Mouse (Mus musculus) midbrain, embryonic 14.5 days (tissue): Measurements from ENCODE around the gene Socs1. TPM values are rescaled to one million over a fixed set of nuclear protein-coding genes. Genes with fewer than 3 reads are reported as not detected.
A peak's percentile ranks its signal among the peaks of the same experiment; 100 is the strongest.

Experiments used
- ATAC-seq: fragments of 200-750 bp; cut with Nextera tagmentation; 2 replicates; pipeline ENCODE4 v1.8.0; 2017; ENCODE audit warnings: moderate number of reproducible peaks, moderate library complexity; ENCODE audit not compliant: low FRiP score, low TSS enrichment
- DNase-seq: peaks from one replicate; pipeline ENCODE4 v3.0.0-alpha.2; 2015
- H3K27ac ChIP-seq: fragments of 300-500 bp; sonication (generic); replicated peaks from 2 replicates; pipeline ENCODE4 v1.5.1; 2014; ENCODE audit warnings: mild to moderate bottlenecking, low read depth, low read length, moderate library complexity
- H3K27me3 ChIP-seq: fragments of 300-500 bp; sonication (generic); 2 replicates; pipeline ENCODE4 v1.6.1; 2014; ENCODE audit warnings: low read length, control low read depth, mixed read lengths; ENCODE audit not compliant: control insufficient read depth, insufficient read depth
- H3K36me3 ChIP-seq: fragments of 300-500 bp; sonication (generic); 2 replicates; pipeline ENCODE4 v1.6.1; 2014; ENCODE audit warnings: low read length, control low read depth; ENCODE audit not compliant: control insufficient read depth, insufficient read depth
- H3K4me1 ChIP-seq: fragments of 300-500 bp; sonication (generic); 2 replicates; pipeline ENCODE4 v1.6.1; 2014; ENCODE audit warnings: mild to moderate bottlenecking, antibody characterized with exemption, low read length, control low read depth; ENCODE audit not compliant: control insufficient read depth, insufficient read depth
- H3K4me2 ChIP-seq: fragments of 300-500 bp; sonication (generic); 2 replicates; pipeline ENCODE4 v1.6.1; 2014; ENCODE audit warnings: mild to moderate bottlenecking, low read length, moderate library complexity
- H3K4me3 ChIP-seq: fragments of 300-500 bp; sonication (generic); replicated peaks from 2 replicates; pipeline ENCODE4 v1.5.1; 2014; ENCODE audit warnings: low read depth, low read length
- H3K9ac ChIP-seq: fragments of 300-500 bp; sonication (generic); replicated peaks from 2 replicates; pipeline ENCODE4 v1.6.1; 2014; ENCODE audit warnings: mild to moderate bottlenecking, low read length, moderate library complexity
- H3K9me3 ChIP-seq: fragments of 300-500 bp; sonication (generic); 2 replicates; pipeline ENCODE4 v1.6.1; 2016; ENCODE audit warnings: low read length, control low read depth, mixed read lengths; ENCODE audit not compliant: control insufficient read depth
- WGBS: fragments of 180-500 bp; shearing (Covaris S2); extraction: QIAGEN DNeasy Blood & Tissue Kit; methylation state at CpG from one replicate; pipeline ENCODE4 v1.1.7; 2014; 5-methylcytosine and 5-hydroxymethylcytosine counted together
- polyA plus RNA-seq: library from polyadenylated mRNA; unstranded; fragments of >200 nt; fragmentation: Nextera tagmentation; extraction: Ambion mirVana; gene quantifications from 2 replicates; pipeline ENCODE4 v1.2.1, GENCODE M21; 2014

The Socs1 gene
- polyA plus RNA-seq, 1 experiment from 2014 or later = 2.7 TPM

DNA sequence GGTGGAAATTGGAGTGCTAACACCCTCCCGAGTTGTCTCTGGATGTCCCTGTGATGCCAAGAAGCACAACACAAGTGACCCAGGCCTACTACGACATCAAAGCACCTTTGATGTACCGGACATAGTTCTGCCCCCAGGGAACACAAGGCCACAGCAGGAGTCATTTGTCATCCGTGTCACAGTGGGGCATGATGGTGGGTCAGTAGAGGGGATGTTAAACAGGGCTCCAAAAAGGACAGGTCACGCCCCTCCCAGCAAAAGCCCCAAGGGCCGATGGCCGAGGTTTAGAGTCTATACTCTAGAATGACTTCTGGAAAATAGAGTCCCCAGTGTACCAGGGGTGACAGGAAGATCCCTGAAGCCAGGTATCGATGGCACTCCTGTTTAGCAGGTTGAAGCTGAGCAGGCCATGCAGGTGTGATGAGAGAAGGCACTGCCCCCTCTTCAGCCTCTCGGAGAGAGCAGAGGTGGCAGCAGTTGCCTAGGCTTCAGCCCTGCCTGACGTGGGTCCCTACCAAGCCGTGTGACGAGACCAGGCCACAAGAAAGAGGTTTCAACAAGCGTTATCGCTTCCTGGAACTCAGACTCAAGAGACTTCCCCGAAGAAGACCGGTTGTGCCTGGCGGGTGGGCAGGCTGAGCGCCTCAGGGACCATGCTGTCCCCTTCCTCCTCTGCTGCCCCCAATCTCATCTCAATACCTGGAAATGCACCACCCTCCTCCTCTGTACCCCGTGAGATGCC, 13.4 kb downstream of the Socs1 start:
- Histone ChIP-seq H3K4me1 (no peaks in the 10 kb centered on the region), H3K36me3 (no peaks in the 10 kb centered on the region), H3K4me2 (no peak overlapping the region), H3K4me3 (no peak overlapping the region), H3K27ac (no peak overlapping the region), H3K27me3 (no peaks in the 10 kb centered on the region), H3K9me3 (no peaks in the 10 kb centered on the region), H3K9ac (no peak overlapping the region)
- ATAC-seq (no peak), DNase-seq (no peak)
- 69% methylated on average over 19 of the region's 19 CpGs for WGBS

DNA sequence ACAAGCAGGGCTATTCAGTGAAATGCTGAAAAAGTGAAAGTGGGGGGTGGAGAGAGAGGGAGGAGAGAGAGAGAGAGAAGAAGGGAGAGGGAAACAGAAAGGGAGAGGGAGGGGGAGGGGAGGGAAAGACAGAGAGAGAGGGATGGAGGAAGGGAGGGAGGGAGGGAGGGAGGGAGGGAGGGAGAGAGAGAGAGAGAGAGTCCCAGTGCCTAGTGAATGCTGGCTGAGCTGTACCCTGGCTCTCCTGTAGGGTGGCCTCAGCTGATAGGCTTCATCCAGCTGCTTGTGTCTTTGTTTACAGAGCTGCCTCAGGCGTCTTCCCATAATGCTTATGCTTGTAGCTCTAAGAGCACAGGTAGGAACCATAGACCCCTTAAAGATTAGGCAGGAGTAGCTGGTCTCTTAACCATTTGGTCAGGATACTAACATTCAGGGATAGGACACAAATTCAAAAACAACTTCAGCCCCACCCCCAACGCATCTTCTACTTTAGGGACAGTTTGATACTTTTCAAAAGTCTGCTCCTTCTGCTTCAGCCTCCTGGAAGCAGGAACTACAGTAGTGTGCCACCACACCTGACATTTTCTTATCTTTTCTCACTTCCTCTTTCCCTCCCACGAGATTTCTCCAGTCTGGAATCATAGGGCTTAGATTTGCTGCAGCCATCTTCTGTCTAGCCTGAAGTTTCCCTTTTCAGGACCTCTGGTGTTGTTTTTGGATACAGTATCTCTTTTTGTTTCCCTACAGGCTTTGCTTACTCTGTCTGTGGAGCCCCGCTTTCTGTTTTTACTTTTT, 14.6 kb downstream of the Socs1 start:
- no peak overlapping the region for H3K9ac ChIP-seq
- H3K36me3 ChIP-seq = no peaks in the 10 kb centered on the region
- H3K27ac ChIP-seq = no peak overlapping the region
- H3K9me3 ChIP-seq = no peaks in the 10 kb centered on the region
- no peaks in the 10 kb centered on the region for H3K4me1 ChIP-seq
- no peak overlapping the region for H3K4me3 ChIP-seq
- no peak overlapping the region for H3K4me2 ChIP-seq
- 50% methylated on average over 4 of the region's 4 CpGs for WGBS
- DNase-seq (peak; percentile 28), ATAC-seq (no peak)
- H3K27me3 ChIP-seq = no peaks in the 10 kb centered on the region

DNA sequence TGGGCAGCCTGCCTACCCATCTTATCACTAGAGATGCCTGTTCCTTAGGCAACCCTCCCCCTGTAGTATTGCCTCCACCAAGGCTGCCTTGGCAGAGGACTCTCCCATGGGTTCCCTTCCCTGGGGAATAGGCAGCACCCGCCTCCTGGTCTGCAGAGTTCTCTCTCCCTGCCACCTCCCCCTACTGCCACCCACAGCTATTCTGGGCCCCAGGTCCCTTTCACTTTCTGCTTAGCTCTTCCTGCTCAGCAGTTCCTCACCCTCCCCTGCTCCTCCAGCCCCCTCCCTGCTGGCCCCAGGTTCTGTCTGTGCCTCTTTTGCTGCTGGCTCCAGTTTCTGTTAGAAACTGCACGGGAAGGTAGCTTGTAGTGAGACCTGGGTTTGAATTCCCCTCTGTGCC, 15.7 kb downstream of the Socs1 start:
- no peak overlapping the region for H3K4me3 ChIP-seq
- H3K36me3 ChIP-seq = no peaks in the 10 kb centered on the region
- no peak overlapping the region for H3K9ac ChIP-seq
- no peak overlapping the region for H3K4me2 ChIP-seq
- H3K27ac ChIP-seq = no peak overlapping the region
- no peaks in the 10 kb centered on the region for H3K4me1 ChIP-seq
- H3K27me3 ChIP-seq = no peaks in the 10 kb centered on the region
- H3K9me3 ChIP-seq = no peaks in the 10 kb centered on the region
- ATAC-seq (no peak), DNase-seq (no peak)
- 61% methylated on average over 2 of the region's 2 CpGs for WGBS

DNA sequence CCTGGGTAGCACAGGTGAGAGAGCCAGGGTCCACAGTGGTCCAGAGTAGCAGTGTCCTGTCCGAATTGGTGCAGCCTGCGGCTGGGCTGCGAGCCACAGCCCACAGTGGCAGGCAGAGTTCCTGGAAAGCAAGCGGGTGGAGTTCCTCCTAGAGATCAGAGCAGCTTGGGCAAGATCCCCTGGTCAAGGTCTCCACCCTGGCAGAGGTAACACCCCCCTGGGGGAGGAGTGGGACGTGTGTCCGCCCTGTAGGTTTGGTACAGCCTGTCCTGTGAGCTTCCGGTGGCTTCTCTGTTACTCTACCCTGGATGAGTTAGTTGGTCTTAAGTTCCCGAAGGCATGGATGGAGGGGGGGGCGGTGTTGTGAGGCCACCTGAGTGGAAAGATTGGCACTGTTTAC, 16.5 kb downstream of the Socs1 start:
- no peaks in the 10 kb centered on the region for H3K4me1 ChIP-seq
- no peak overlapping the region for H3K4me3 ChIP-seq
- no peak overlapping the region for H3K4me2 ChIP-seq
- DNase-seq = no peak
- H3K27ac ChIP-seq = no peak overlapping the region
- no peaks in the 10 kb centered on the region for H3K27me3 ChIP-seq
- H3K36me3 ChIP-seq = no peaks in the 10 kb centered on the region
- 67% methylated on average over 9 of the region's 9 CpGs for WGBS
- no peaks in the 10 kb centered on the region for H3K9me3 ChIP-seq
- no peak for ATAC-seq
- H3K9ac ChIP-seq = no peak overlapping the region

DNA sequence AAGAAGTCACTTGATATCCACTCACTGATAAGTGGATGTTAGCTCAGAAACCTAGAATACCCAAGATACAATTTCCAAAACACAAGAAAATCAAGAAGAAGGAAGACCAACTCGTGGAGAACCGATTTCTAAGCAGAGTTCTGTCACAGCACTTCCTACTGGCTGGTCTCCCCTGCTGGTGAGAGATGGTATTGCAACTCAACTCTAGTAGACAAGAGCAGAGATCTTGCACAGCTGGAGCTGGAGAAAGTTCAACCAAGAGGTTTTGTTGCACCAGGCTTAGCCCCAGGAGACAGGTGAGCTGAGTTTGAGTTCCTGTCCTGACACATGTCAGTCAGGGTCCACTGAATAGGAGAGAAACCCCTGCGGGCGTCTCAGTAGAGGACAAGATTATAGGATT, 18.2 kb downstream of the Socs1 start:
- Histone ChIP-seq H3K27ac (no peak overlapping the region), H3K9me3 (no peaks in the 10 kb centered on the region), H3K36me3 (no peaks in the 10 kb centered on the region), H3K27me3 (no peaks in the 10 kb centered on the region), H3K9ac (no peak overlapping the region), H3K4me3 (no peak overlapping the region), H3K4me2 (no peak overlapping the region), H3K4me1 (no peaks in the 10 kb centered on the region)
- DNase-seq (peak; percentile 79), ATAC-seq (no peak)
- WGBS = 36% methylated on average over 4 of the region's 4 CpGs

DNA sequence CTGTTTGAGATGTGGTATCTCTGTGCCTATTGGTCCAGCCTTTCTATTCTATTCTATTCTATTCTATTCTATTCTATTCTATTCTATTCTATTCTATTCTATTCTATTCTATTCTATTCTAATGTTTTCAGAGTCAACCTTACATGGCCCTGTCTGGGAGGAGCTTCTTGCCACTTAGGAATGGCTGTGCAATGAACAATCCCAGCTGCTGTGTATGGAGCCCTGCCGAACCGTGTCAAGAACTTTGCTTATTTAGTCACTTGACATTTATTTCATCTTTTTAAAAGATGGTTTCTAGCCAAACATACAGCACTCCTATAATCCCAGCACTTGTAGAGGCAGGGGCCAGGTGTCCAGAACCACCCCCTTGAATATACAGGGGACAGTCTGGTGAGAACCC, 21.0 kb downstream of the Socs1 start:
- H3K27ac ChIP-seq = no peak overlapping the region
- H3K27me3 ChIP-seq = no peaks in the 10 kb centered on the region
- H3K4me3 ChIP-seq = no peak overlapping the region
- no peak overlapping the region for H3K4me2 ChIP-seq
- WGBS = 69% methylated on average over 2 of the region's 2 CpGs
- ATAC-seq (no peak), DNase-seq (no peak)
- no peaks in the 10 kb centered on the region for H3K4me1 ChIP-seq
- no peaks in the 10 kb centered on the region for H3K9me3 ChIP-seq
- no peaks in the 10 kb centered on the region for H3K36me3 ChIP-seq
- H3K9ac ChIP-seq = no peak overlapping the region

DNA sequence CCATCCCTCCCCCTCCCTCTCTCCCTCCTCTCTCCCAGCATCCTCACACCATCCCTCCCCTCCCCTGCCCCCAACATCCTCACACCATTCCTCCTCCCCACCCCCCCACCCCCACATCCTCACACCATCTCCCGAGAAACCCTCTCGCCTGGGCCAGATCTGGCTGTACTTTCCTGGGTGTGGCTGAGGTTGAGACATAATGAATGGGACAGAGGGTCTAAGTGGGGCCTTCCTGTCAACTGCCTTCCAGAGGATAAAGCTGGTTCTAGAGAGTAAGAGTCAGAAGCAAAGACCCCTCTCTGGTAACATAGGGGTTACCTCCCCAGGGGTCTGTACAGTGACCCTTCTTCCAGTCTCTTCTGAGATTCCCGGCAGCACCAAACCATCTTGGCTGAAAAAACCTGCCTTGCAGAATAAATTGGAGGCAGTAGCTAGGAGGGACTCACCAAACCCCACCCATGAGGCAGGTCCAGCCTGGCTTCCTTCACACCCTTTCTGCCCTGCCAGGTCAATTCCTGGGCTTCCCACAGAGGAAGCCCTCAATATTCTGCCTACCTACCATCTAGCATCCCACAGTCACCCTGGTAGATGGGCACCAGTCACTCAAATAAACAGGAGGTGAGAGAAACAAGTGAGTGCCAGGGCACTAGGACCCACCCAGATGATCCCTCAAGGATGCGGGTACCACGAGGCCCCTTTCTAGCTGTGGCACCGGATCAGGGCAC, 21.6 kb downstream of the Socs1 start:
- H3K36me3 ChIP-seq = no peaks in the 10 kb centered on the region
- H3K4me1 ChIP-seq = no peaks in the 10 kb centered on the region
- H3K9ac ChIP-seq = no peak overlapping the region
- H3K27me3 ChIP-seq = no peaks in the 10 kb centered on the region
- H3K9me3 ChIP-seq = no peaks in the 10 kb centered on the region
- no peak overlapping the region for H3K4me3 ChIP-seq
- no peak overlapping the region for H3K27ac ChIP-seq
- 63% methylated on average over 6 of the region's 6 CpGs for WGBS
- no peak for DNase-seq
- no peak overlapping the region for H3K4me2 ChIP-seq
- no peak for ATAC-seq

DNA sequence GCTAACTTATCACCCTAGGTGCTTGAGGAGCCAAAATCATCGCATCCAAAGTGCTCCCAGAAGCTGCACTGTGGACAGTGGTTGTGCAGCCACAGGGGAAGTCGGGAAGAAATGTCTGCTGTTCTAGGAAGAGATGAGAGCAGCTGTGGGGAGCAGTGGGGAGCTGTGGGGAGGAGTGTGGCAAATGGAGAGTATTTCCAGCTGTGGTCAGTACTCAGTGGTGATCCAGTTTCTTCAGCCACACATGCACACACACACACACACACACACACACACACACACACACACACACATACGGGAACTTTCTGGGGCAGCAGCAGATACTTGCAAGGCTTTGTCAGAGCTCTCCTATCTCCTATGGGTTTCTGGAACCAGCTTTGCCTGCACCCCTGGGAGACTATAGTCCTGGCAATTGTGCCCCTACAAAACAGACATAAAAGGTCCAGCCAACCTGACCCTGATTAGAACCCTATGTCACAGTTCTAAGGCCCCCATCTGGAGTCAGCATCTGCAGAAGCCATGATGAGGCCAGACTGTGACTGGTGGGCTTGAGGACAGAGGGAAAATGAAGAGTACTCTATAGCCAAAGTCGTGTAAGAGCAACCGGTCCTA, 22.7 kb downstream of the Socs1 start:
- ATAC-seq = no peak
- H3K27me3 ChIP-seq = no peaks in the 10 kb centered on the region

More for the DNA sequence above, 22.7 kb downstream of the Socs1 start:
- Histone ChIP-seq H3K4me1 (no peaks in the 10 kb centered on the region), H3K4me2 (no peak overlapping the region), H3K27ac (no peak overlapping the region), H3K4me3 (no peak overlapping the region), H3K36me3 (no peaks in the 10 kb centered on the region), H3K9me3 (no peaks in the 10 kb centered on the region), H3K9ac (no peak overlapping the region)
- 79% methylated on average over 5 of the region's 5 CpGs for WGBS
- DNase-seq = no peak
